Mouse (Mus musculus) forebrain, postnatal 0 days (tissue): ENCODE measurements around the gene Slc17a6. TPM values are rescaled to one million over a fixed set of nuclear protein-coding genes. Genes with fewer than 3 reads are reported as not detected.

Experiments
- ATAC-seq: fragments of 200-750 bp; cut with Nextera tagmentation; 2 replicates; pipeline ENCODE4 v1.8.0; 2017; ENCODE audit warnings: mild to moderate bottlenecking, moderate library complexity
- DNase-seq: peaks from one replicate; pipeline ENCODE4 v3.0.0-alpha.2; 2015
- H3K27ac ChIP-seq: fragments of 300-500 bp; sonication (generic); 2 replicates; pipeline ENCODE4 v1.5.1; 2014; ENCODE audit warnings: low read depth, mild to moderate bottlenecking, antibody characterized with exemption, low read length, moderate library complexity, mixed read lengths
- H3K27me3 ChIP-seq: fragments of 300-500 bp; sonication (generic); 2 replicates; pipeline ENCODE4 v1.6.1; 2014; ENCODE audit warnings: mild to moderate bottlenecking, low read length, mixed read lengths; ENCODE audit not compliant: insufficient read depth
- H3K36me3 ChIP-seq: fragments of 300-500 bp; sonication (generic); 2 replicates; pipeline ENCODE4 v1.6.1; 2014; ENCODE audit warnings: mild to moderate bottlenecking, moderate library complexity; ENCODE audit not compliant: insufficient read depth
- H3K4me1 ChIP-seq: fragments of 300-500 bp; sonication (generic); 2 replicates; pipeline ENCODE4 v1.6.1; 2014; ENCODE audit warnings: antibody characterized with exemption; ENCODE audit not compliant: insufficient read depth
- H3K4me2 ChIP-seq: fragments of 300-500 bp; sonication (generic); 2 replicates; pipeline ENCODE4 v1.6.1; 2014; ENCODE audit warnings: low read depth, mild to moderate bottlenecking, moderate library complexity
- H3K4me3 ChIP-seq: fragments of 300-500 bp; sonication (generic); 2 replicates; pipeline ENCODE4 v1.5.1; 2014; ENCODE audit warnings: low read depth, low read length, mixed read lengths
- H3K9ac ChIP-seq: fragments of 300-500 bp; sonication (generic); 2 replicates; pipeline ENCODE4 v1.6.1; 2014; ENCODE audit warnings: mild to moderate bottlenecking
- H3K9me3 ChIP-seq: fragments of 300-500 bp; sonication (generic); 2 replicates; pipeline ENCODE4 v1.6.1; 2016; ENCODE audit warnings: low read length
- CTCF ChIP-seq: sonication (generic); IDR thresholded peaks from 2 replicates; pipeline ENCODE4 v1.5.1; 2016; ENCODE audit warnings: antibody characterized with exemption, control low read depth, low read depth
- WGBS: fragments of 180-500 bp; shearing (Covaris S2); extraction: QIAGEN DNeasy Blood & Tissue Kit; methylation state at CpG from one replicate; pipeline ENCODE4 v1.1.7; 2014; 5-methylcytosine and 5-hydroxymethylcytosine counted together
- polyA plus RNA-seq: library from polyadenylated mRNA; unstranded; fragments of >200 nt; fragmentation: Nextera tagmentation; extraction: Ambion mirVana; gene quantifications from 2 replicates; pipeline ENCODE4 v1.2.1, GENCODE M21; 2015
- total RNA-seq: library from RNA; depleted of rRNA; stranded (reverse); fragments of >200 nt; gene quantifications from 2 replicates; pipeline ENCODE4 v1.2.3, GENCODE M21; 2014

The Slc17a6 gene
- total and polyA plus RNA-seq, 2 experiments from 2014 or later, result 54.8 to 92.0 TPM

DNA sequence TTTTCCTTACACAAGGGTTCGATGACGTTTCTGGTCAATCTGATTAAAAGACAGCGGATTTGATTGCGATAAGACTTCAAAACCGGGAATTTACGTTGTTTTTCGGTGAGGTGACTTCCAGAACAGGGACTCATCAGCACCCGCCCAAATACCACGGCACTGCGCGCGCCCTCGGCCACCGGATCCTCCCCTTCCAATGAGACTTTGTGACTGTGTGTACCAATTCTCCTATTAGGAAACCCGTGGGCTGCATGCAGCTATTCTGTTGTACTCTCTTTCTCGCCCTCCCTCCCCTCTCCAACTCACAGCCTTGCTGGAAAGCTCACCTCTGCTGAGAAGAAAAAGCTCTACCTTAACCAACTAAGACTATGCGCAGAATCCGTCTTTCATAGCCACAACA is 390 bp downstream of the Slc17a6 start:
- peak; percentile 60 for ATAC-seq
- peak overlapping the region; percentile 41 for H3K4me3 ChIP-seq
- peak; percentile 79 for DNase-seq
- no peak for TF ChIP-seq CTCF
- H3K9ac ChIP-seq, result peak overlapping the region; percentile 62
- no peaks in the 10 kb centered on the region for H3K9me3 ChIP-seq
- H3K4me1 ChIP-seq, result no peaks in the 10 kb centered on the region
- H3K27me3 ChIP-seq, result peaks cover 9% of the 10 kb centered on the region
- under 1% methylated on average over 18 of the region's 18 CpGs for WGBS
- H3K4me2 ChIP-seq, result peak overlapping the region; percentile 49
- peak overlapping the region; percentile 85 for H3K27ac ChIP-seq
- H3K36me3 ChIP-seq, result no peaks in the 10 kb centered on the region

DNA sequence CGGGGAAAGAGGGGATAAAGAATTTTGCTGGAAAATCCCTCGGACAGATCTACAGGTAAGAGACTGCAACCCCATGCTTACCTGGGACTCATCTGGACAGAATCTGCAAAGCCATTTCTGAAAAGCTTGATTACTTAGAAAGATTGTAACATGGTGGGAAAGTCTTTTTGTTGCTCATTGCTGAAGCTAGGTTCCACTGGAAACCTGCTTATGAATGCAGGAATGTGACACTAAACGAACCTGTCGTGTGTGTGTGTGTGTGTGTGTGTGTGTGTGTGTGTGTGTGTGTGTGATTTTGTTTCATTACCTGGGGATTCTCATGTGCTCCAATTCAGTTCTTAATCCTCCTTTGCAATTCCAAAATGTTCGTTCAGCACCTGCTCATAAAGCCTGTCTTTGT is 860 bp downstream of the Slc17a6 start:
- Histone ChIP-seq H3K4me1 (no peaks in the 10 kb centered on the region), H3K9ac (peak overlapping the region; percentile 62), H3K27ac (peak overlapping the region; percentile 85), H3K36me3 (no peaks in the 10 kb centered on the region), H3K4me2 (peak overlapping the region; percentile 49), H3K27me3 (peaks cover 9% of the 10 kb centered on the region), H3K4me3 (peak overlapping the region; percentile 41), H3K9me3 (no peaks in the 10 kb centered on the region)
- TF ChIP-seq CTCF, result no peak
- no peak for DNase-seq
- 1% methylated on average over 5 of the region's 5 CpGs for WGBS
- no peak for ATAC-seq

DNA sequence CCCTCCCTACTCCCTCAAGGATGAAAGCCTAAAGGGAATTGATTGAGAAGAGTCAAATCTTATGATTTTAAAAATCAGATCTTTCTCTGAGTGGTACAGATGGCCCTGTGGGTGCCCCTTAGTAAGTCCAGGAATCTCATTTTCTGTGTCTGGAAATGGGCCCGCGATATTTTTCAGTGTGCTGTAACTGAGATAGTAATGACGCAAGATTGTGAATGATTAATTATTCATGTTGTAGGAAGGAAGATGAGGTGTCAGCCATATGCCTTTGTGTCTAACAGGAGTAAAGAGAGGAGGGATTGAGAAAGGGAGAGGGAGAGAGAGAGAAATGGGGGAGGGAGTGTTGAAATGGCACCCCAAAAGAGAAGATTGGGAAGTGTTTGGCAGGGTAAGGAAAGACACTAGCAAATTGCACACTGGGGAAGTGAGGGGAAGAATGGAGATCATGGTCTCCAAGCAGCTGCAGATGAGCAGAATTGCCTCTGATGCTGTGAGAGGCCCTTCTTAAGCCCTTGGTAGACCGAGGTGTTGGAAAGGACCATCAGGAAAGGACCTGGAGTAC is 2.6 kb downstream of the Slc17a6 start:
- H3K9me3 ChIP-seq, result no peaks in the 10 kb centered on the region
- DNase-seq (peak; percentile 77), ATAC-seq (peak; percentile 19; the same call in 1 of the 2 replicates)
- H3K27me3 ChIP-seq, result peaks cover 9% of the 10 kb centered on the region
- no peaks in the 10 kb centered on the region for H3K36me3 ChIP-seq
- peak overlapping the region; percentile 84 for H3K27ac ChIP-seq
- no peaks in the 10 kb centered on the region for H3K4me1 ChIP-seq
- TF ChIP-seq CTCF, result no peak
- WGBS, result 4% methylated on average over 4 of the region's 4 CpGs
- peak overlapping the region; percentile 57 for H3K9ac ChIP-seq
- peak overlapping the region; percentile 52 for H3K4me2 ChIP-seq
- H3K4me3 ChIP-seq, result peak overlapping the region; percentile 41

DNA sequence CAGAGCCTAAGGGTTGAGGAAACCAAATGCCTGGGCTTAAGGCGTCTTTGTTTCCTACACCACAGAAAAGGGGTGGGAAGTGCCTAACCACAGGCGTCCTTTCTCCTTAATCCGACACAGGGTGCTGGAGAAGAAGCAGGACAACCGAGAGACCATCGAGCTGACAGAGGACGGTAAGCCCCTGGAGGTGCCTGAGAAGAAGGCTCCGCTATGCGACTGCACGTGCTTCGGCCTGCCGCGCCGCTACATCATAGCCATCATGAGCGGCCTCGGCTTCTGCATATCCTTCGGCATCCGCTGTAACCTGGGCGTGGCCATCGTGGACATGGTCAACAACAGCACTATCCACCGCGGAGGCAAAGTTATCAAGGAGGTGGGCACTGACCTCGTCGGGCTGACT is 3.4 kb downstream of the Slc17a6 start:
- Histone ChIP-seq H3K9me3 (no peaks in the 10 kb centered on the region), H3K4me3 (peak overlapping the region; percentile 41), H3K27ac (peak overlapping the region; percentile 84), H3K4me2 (peak overlapping the region; percentile 52), H3K27me3 (peaks cover 9% of the 10 kb centered on the region), H3K9ac (peak overlapping the region; percentile 57), H3K36me3 (no peaks in the 10 kb centered on the region), H3K4me1 (no peaks in the 10 kb centered on the region)
- DNase-seq (peak; percentile 76), ATAC-seq (peak; percentile 10; the same call in 1 of the 2 replicates)
- no peak for TF ChIP-seq CTCF
- WGBS, result 3% methylated on average over 23 of the region's 23 CpGs

DNA sequence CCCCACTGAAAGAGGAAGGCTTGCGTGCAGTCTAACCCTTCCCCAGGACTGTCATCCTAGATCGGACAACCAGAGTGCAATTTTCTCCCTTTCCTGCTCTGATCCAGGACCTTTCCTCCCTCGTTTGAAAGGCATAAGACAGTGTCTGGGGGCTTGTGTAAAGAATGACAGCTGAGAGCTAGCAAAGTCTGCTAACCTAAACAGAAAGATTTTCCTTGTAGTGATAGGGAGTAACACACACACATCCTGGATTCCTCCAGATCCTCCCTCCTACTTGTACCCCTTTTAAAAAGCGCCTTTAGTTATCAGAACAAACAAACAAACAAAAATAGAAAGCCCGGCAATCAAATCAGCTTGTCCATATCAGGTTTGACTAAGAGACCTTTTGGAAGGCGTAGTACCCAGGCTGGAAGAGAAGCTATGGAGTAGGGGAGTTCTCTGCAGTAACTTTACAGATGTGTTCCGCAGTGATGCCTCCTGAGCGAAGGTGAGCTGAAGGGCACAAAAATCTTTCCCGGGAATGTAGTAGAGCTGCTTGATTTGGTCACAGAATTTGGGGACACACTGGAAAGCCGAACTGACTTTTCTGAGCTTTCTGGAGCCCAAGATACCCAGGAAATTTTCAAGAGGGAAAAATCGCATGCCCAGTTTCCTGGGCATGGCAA is 3.9 kb downstream of the Slc17a6 start:
- Histone ChIP-seq H3K27ac (peak overlapping the region; percentile 84), H3K4me1 (no peaks in the 10 kb centered on the region), H3K9me3 (no peaks in the 10 kb centered on the region), H3K4me2 (peak overlapping the region; percentile 52), H3K36me3 (no peaks in the 10 kb centered on the region), H3K4me3 (peak overlapping the region; percentile 41), H3K9ac (peak overlapping the region; percentile 57), H3K27me3 (peaks cover 9% of the 10 kb centered on the region)
- ATAC-seq (no peak), DNase-seq (peak; percentile 63)
- TF ChIP-seq CTCF, result no peak
- WGBS, result 9% methylated on average over 11 of the region's 11 CpGs

DNA sequence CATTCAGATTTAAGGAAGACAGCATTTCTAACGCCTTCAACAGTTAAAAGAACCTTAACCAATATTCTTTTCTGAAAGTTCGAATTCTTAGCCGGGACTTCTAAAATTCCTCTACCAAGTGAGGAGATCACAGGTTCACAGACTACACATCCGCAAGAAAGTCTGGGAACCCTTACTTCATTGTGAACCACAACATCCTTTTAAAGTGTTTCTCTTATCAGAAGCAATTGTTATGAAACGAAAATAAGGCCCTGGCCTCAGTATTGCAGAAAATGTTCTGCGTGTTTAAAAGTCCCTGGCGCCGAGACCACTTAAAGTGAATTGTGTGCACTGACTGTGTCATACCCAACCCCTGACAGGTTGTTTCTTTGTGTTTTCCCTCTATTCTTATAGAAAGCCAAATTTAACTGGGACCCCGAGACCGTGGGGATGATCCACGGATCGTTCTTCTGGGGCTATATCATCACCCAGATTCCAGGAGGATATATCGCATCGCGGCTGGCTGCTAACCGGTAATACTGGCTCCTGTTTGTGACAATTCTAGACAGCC is 4.7 kb downstream of the Slc17a6 start:
- DNase-seq (peak; percentile 75), ATAC-seq (no peak)
- WGBS, result 5% methylated on average over 16 of the region's 16 CpGs
- no peak for TF ChIP-seq CTCF
- H3K9ac ChIP-seq, result peak overlapping the region; percentile 57
- H3K27ac ChIP-seq, result peak overlapping the region; percentile 84
- H3K4me2 ChIP-seq, result peak overlapping the region; percentile 52
- H3K4me1 ChIP-seq, result no peaks in the 10 kb centered on the region; the same call in 1 of the 2 replicates
- no peaks in the 10 kb centered on the region for H3K36me3 ChIP-seq
- H3K9me3 ChIP-seq, result no peaks in the 10 kb centered on the region
- H3K27me3 ChIP-seq, result peaks cover 9% of the 10 kb centered on the region
- peak overlapping the region; percentile 41 for H3K4me3 ChIP-seq
